Mouse (Mus musculus) MEL (cell line): ENCODE results near the gene Tcf7l2.

ENCODE experiments used
- CTCF ChIP-seq, 3 experiments: IDR thresholded peaks in 2 of 3; conservative IDR thresholded peaks in 1 of 3; 2 replicates each; pipeline ENCODE4 v1.5.1; 2011 to 2012; ENCODE audit warnings: low read length in 3 of 3, low read depth in 2 of 3, mild to moderate bottlenecking in 2 of 3, improper control_type of control experiment in 1 of 3, inconsistent platforms in 1 of 3, mixed read lengths in 1 of 3, moderate library complexity in 1 of 3; ENCODE audit not compliant: control insufficient read depth in 1 of 3, insufficient read depth in 1 of 3, poor library complexity in 1 of 3, severe bottlenecking in 1 of 3
- EP300 ChIP-seq, 2 experiments: IDR thresholded peaks; 2 replicates each; pipeline ENCODE4 v1.6.1; 2011; ENCODE audit warnings: improper control_type of control experiment in 2 of 2, low read length in 2 of 2, low read depth in 1 of 2, mild to moderate bottlenecking in 1 of 2
- GABPA ChIP-seq: IDR thresholded peaks from 2 replicates; pipeline ENCODE4 v1.6.1; 2012; ENCODE audit warnings: low read depth, mild to moderate bottlenecking, inconsistent platforms, low read length, improper control_type of control experiment, moderate library complexity
- GATA1 ChIP-seq: IDR thresholded peaks from 2 replicates; pipeline ENCODE4 v1.6.1; 2011; ENCODE audit warnings: low read depth, low read length, improper control_type of control experiment
- HCFC1 ChIP-seq: IDR thresholded peaks from 2 replicates; pipeline ENCODE4 v1.6.1; 2012; ENCODE audit warnings: low read depth, mild to moderate bottlenecking, inconsistent platforms, low read length, improper control_type of control experiment, moderate library complexity
- MAX ChIP-seq: IDR thresholded peaks from 2 replicates; pipeline ENCODE4 v1.6.1; 2011; ENCODE audit warnings: low read length, improper control_type of control experiment
- POLR2AphosphoS5 ChIP-seq: IDR thresholded peaks from 2 replicates; pipeline ENCODE4 v1.6.1; 2012; ENCODE audit warnings: low read depth, borderline replicate concordance, mild to moderate bottlenecking, inconsistent platforms, low read length, moderate library complexity, mixed read lengths
- RAD21 ChIP-seq: IDR thresholded peaks from 2 replicates; pipeline ENCODE4 v1.6.1; 2011; ENCODE audit warnings: mild to moderate bottlenecking, low read depth, low read length, improper control_type of control experiment
- TCF12 ChIP-seq: IDR thresholded peaks from 2 replicates; pipeline ENCODE4 v1.6.1; 2014; ENCODE audit warnings: low read depth, mild to moderate bottlenecking, inconsistent platforms, low read length, improper control_type of control experiment, moderate library complexity
- ZC3H11A ChIP-seq: IDR thresholded peaks from 2 replicates; pipeline ENCODE4 v1.6.1; 2012; ENCODE audit warnings: low read depth, mild to moderate bottlenecking, inconsistent platforms, low read length, improper control_type of control experiment
- ZMIZ1 ChIP-seq: IDR thresholded peaks from 2 replicates; pipeline ENCODE4 v1.6.1; 2012; ENCODE audit warnings: low read depth, mild to moderate bottlenecking, inconsistent platforms, low read length, improper control_type of control experiment, moderate library complexity

DNA sequence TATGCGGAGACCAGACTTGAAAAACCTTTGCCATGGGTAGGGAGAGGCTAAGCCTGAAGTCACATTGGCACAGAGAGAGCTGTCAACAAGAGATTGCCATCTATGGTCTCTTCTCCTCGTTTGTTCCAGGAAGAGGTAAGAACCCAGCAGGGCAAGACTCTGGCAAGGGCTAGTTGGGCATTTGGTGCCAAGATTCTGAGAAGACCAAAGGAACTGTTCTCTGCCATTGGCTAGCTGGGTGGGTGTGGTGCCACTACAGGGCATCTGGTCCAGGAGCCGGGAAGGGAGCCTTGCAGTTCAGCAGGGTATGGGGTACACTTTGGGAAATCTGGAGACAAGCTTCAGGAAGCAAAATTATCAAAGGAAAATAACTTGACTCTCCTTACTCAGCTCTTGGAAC lies 213.5 kb downstream of the Tcf7l2 start:
- TF ChIP-seq HCFC1 (no peak), TCF12 (no peak), MAX (no peak), CTCF (IDR thresholded peaks at IDR 0.05 in 2 of 3, conservative IDR thresholded peaks at IDR 0.05 in 1 of 3; ENCODE audit: control insufficient read depth in 1 of 3, insufficient read depth in 1 of 3, low read depth in 2 of 3, low read length in 3 of 3, poor library complexity in 1 of 3, severe bottlenecking in 1 of 3) (no peak), ZMIZ1 (no peak), GATA1 (no peak), GABPA (no peak), EP300 (IDR thresholded peaks at IDR 0.05; ENCODE audit: low read depth in 1 of 2, low read length in 2 of 2) (no peak), POLR2AphosphoS5 (no peak), ZC3H11A (no peak), RAD21 (no peak)
